Mouse (Mus musculus) liver, postnatal 0 days (tissue): ENCODE data around the gene Plekhg3. TPM values are rescaled to one million over a fixed set of nuclear protein-coding genes. Genes with fewer than 3 reads are reported as not detected.
A peak's percentile ranks its signal among the peaks of the same experiment; 100 is the strongest.

Experiments
- ATAC-seq: fragments of 200-750 bp; cut with Nextera tagmentation; 2 replicates; pipeline ENCODE4 v1.8.0; 2017; ENCODE audit warnings: mild to moderate bottlenecking, moderate library complexity
- DNase-seq: peaks from one replicate; pipeline ENCODE4 v3.0.0-alpha.2; 2016
- H3K27ac ChIP-seq: fragments of 300-500 bp; sonication (generic); 2 replicates; pipeline ENCODE4 v1.5.1; 2014; ENCODE audit warnings: antibody characterized with exemption, moderate library complexity, mild to moderate bottlenecking, low read depth
- H3K27me3 ChIP-seq: fragments of 300-500 bp; sonication (generic); 2 replicates; pipeline ENCODE4 v1.6.1; 2014; ENCODE audit warnings: low read length, control low read depth, mixed read lengths; ENCODE audit not compliant: insufficient read depth
- H3K36me3 ChIP-seq: fragments of 300-500 bp; sonication (generic); replicated peaks from 2 replicates; pipeline ENCODE4 v1.6.1; 2014; ENCODE audit warnings: mild to moderate bottlenecking, control low read depth, low read length, moderate library complexity, mixed read lengths; ENCODE audit not compliant: insufficient read depth
- H3K4me1 ChIP-seq: fragments of 300-500 bp; sonication (generic); 2 replicates; pipeline ENCODE4 v1.6.1; 2014; ENCODE audit warnings: antibody characterized with exemption, mild to moderate bottlenecking, control low read depth; ENCODE audit not compliant: insufficient read depth
- H3K4me2 ChIP-seq: fragments of 300-500 bp; sonication (generic); 2 replicates; pipeline ENCODE4 v1.6.1; 2014; ENCODE audit warnings: low read depth, mild to moderate bottlenecking, low read length, moderate library complexity, mixed read lengths
- H3K4me3 ChIP-seq: fragments of 300-500 bp; sonication (generic); 2 replicates; pipeline ENCODE4 v1.5.1; 2014; ENCODE audit warnings: low read depth, low read length
- H3K9ac ChIP-seq: fragments of 300-500 bp; sonication (generic); replicated peaks from 2 replicates; pipeline ENCODE4 v1.6.1; 2014; ENCODE audit warnings: mild to moderate bottlenecking, moderate library complexity
- H3K9me3 ChIP-seq: fragments of 300-500 bp; sonication (generic); 2 replicates; pipeline ENCODE4 v1.6.1; 2016; ENCODE audit warnings: mild to moderate bottlenecking, control low read depth, low read length, mixed read lengths
- CTCF ChIP-seq: sonication (generic); IDR thresholded peaks from 2 replicates; pipeline ENCODE4 v1.5.1; 2016; ENCODE audit warnings: antibody characterized with exemption, low read depth
- EP300 ChIP-seq: IDR thresholded peaks from 2 replicates; pipeline ENCODE4 v1.6.1; 2016; ENCODE audit warnings: antibody characterized with exemption, low read depth, mild to moderate bottlenecking
- WGBS: fragments of 180-500 bp; shearing (Covaris S2); extraction: QIAGEN DNeasy Blood & Tissue Kit; methylation state at CpG from one replicate; pipeline ENCODE4 v1.1.7; 2014; ENCODE audit not compliant: insufficient replicate concordance; 5-methylcytosine and 5-hydroxymethylcytosine counted together
- polyA plus RNA-seq: library from polyadenylated mRNA; unstranded; fragments of >200 nt; fragmentation: Nextera tagmentation; extraction: Ambion mirVana; gene quantifications from 2 replicates; pipeline ENCODE4 v1.2.1, GENCODE M21; 2015

Plekhg3 gene
- polyA plus RNA-seq, 1 experiment from 2014 or later = 3.7 TPM

GRCm38 (mm10) chr12:76605837-76606236 lies 75.1 kb downstream of the Plekhg3 start:
- no peaks in the 10 kb centered on the region for H3K9me3 ChIP-seq
- peaks cover 82% of the 10 kb centered on the region for H3K36me3 ChIP-seq
- TF ChIP-seq EP300 = no peak
- TF ChIP-seq CTCF = peak; percentile 35; the same call in 1 of the 2 replicates
- H3K4me1 ChIP-seq = no peaks in the 10 kb centered on the region
- ATAC-seq (peak; percentile 6; the same call in 1 of the 2 replicates), DNase-seq (no peak)
- 72% methylated on average over 3 of the region's 3 CpGs for WGBS
- no peak overlapping the region for H3K4me2 ChIP-seq
- H3K27ac ChIP-seq = no peak overlapping the region
- H3K4me3 ChIP-seq = no peak overlapping the region
- no peaks in the 10 kb centered on the region for H3K27me3 ChIP-seq
- no peak overlapping the region for H3K9ac ChIP-seq

GRCm38 (mm10) chr12:76608241-76608640 lies 77.5 kb downstream of the Plekhg3 start:
- Histone ChIP-seq H3K27me3 (no peaks in the 10 kb centered on the region), H3K9me3 (no peaks in the 10 kb centered on the region), H3K36me3 (peaks cover 87% of the 10 kb centered on the region), H3K27ac (no peak overlapping the region), H3K9ac (no peak overlapping the region), H3K4me3 (no peak overlapping the region), H3K4me1 (no peaks in the 10 kb centered on the region), H3K4me2 (no peak overlapping the region)
- ATAC-seq (no peak), DNase-seq (no peak)
- TF ChIP-seq CTCF = no peak
- TF ChIP-seq EP300 = no peak
- WGBS = 84% methylated on average over 11 of the region's 11 CpGs

- WGBS = 80% methylated on average over 15 of the region's 15 CpGs
- no peak overlapping the region for H3K4me3 ChIP-seq
- no peaks in the 10 kb centered on the region for H3K4me1 ChIP-seq
- no peak for ATAC-seq
- H3K4me2 ChIP-seq = no peak overlapping the region
- H3K9ac ChIP-seq = no peak overlapping the region
- H3K9me3 ChIP-seq = no peaks in the 10 kb centered on the region
- TF ChIP-seq CTCF (no peak), EP300 (no peak)
- H3K27ac ChIP-seq = no peak overlapping the region
- no peaks in the 10 kb centered on the region for H3K27me3 ChIP-seq
- DNase-seq = no peak
- peaks cover 84% of the 10 kb centered on the region for H3K36me3 ChIP-seq
Observed at GRCm38 (mm10) chr12:76608997-76609565, 78.4 kb downstream of the Plekhg3 start.

GRCm38 (mm10) chr12:76612621-76613020 lies 81.9 kb downstream of the Plekhg3 start:
- Histone ChIP-seq H3K9ac (no peak overlapping the region), H3K4me3 (no peak overlapping the region), H3K27ac (no peak overlapping the region), H3K36me3 (peaks cover 66% of the 10 kb centered on the region), H3K9me3 (no peaks in the 10 kb centered on the region), H3K4me2 (no peak overlapping the region), H3K27me3 (no peaks in the 10 kb centered on the region), H3K4me1 (no peaks in the 10 kb centered on the region)
- 92% methylated on average over 12 of the region's 12 CpGs for WGBS
- TF ChIP-seq CTCF (no peak), EP300 (no peak)
- DNase-seq (no peak), ATAC-seq (no peak)

GRCm38 (mm10) chr12:76614868-76615579 lies 84.3 kb downstream of the Plekhg3 start:
- 52% methylated on average over 12 of the region's 12 CpGs for WGBS

GRCm38 (mm10) chr12:76615580-76615937 lies 84.9 kb downstream of the Plekhg3 start:
- Histone ChIP-seq H3K36me3 (peaks cover 75% of the 10 kb centered on the region), H3K4me1 (no peaks in the 10 kb centered on the region), H3K4me2 (no peak overlapping the region), H3K9ac (no peak overlapping the region), H3K9me3 (no peaks in the 10 kb centered on the region), H3K27me3 (no peaks in the 10 kb centered on the region), H3K27ac (no peak overlapping the region), H3K4me3 (no peak overlapping the region)
- TF ChIP-seq EP300 = no peak
- TF ChIP-seq CTCF = no peak
- no peak for DNase-seq
- ATAC-seq = no peak
- 80% methylated on average over 4 of the region's 4 CpGs for WGBS

More at GRCm38 (mm10) chr12:76614868-76615579, 84.3 kb downstream of the Plekhg3 start:
- Histone ChIP-seq H3K4me2 (no peak overlapping the region), H3K4me1 (no peaks in the 10 kb centered on the region), H3K4me3 (no peak overlapping the region), H3K27ac (0 out of 2 replicates have a peak overlapping the region, but pooled peaks have one; percentile 3), H3K9me3 (no peaks in the 10 kb centered on the region), H3K9ac (no peak overlapping the region), H3K36me3 (peaks cover 75% of the 10 kb centered on the region), H3K27me3 (no peaks in the 10 kb centered on the region)
- TF ChIP-seq CTCF = no peak
- no peak for TF ChIP-seq EP300
- ATAC-seq (no peak), DNase-seq (no peak)
